Mouse (Mus musculus) heart, adult 18-20 months (tissue): ENCODE data around the gene Kpna1. TPM values are rescaled to one million over a fixed set of nuclear protein-coding genes. Genes with fewer than 3 reads are reported as not detected.
"Not testable (repeated sequence)": the region's sequence is repeated elsewhere in the genome, so short reads cannot be mapped to it uniquely, and the experiment has no call there.

Source experiments
- DNase-seq, 2 experiments: peaks; one replicate each; pipeline ENCODE4 v3.0.0; 2021 to 2022; ENCODE audit warnings: mixed read lengths in 1 of 2
- long read RNA-seq, 2 experiments: library from polyadenylated mRNA; stranded (forward); transcript quantifications; one replicate each; pipeline ENCODE4 v2.0.0; 2021
- total RNA-seq, 2 experiments: library from RNA; stranded (reverse); gene quantifications; 2 replicates each; pipeline ENCODE4 v1.2.3; 2021

Gene Kpna1
- 100 to 1,000 TPM; 121 to 132 TPM for total RNA-seq
- long read RNA-seq, experiment 1, full-length matches to known transcripts: 72 of 83 reads
- long read RNA-seq, experiment 1, partial matches to known transcripts: 3 of 83 reads
- long read RNA-seq, experiment 1, other reads (novel, unspliced or antisense): 8 of 83 reads
- long read RNA-seq, experiment 2, full-length matches to known transcripts: 38 of 45 reads
- long read RNA-seq, experiment 2, partial matches to known transcripts: 2 of 45 reads
- long read RNA-seq, experiment 2, other reads (novel, unspliced or antisense): 5 of 45 reads

- DNase-seq: not testable (repeated sequence)
These were observed at the start of gene Kpna1 for GRCm38 (mm10) chr16:35978450-35978849. TSS of gene Kpna1 (plus strand) at chr16:35978750.

- DNase-seq: no peak
These were observed 46.1 kb upstream of the Kpna1 start for GRCm38 (mm10) chr16:35932179-35933055.

- no peak for DNase-seq
These were observed 45.4 kb upstream of the Kpna1 start for GRCm38 (mm10) chr16:35933181-35933580.

- DNase-seq: peak; percentile 83 to 86
These were observed 40.1 kb upstream of the Kpna1 start, which contains the start of the genes Parp9 and Dtx3l for GRCm38 (mm10) chr16:35938211-35939151. TSS of gene Parp9 (plus strand) at chr16:35938470. TSS of gene Dtx3l (minus strand) at chr16:35939151.

- peak in 1 of 2 experiments; percentile 63 for DNase-seq
These were observed 39.3 kb upstream of the Kpna1 start for GRCm38 (mm10) chr16:35939261-35939660.

- peak; percentile 93 to 95 for DNase-seq
These were observed 38.9 kb upstream of the Kpna1 start for GRCm38 (mm10) chr16:35939690-35940089.

- peak in 1 of 2 experiments; percentile 24 for DNase-seq
These were observed 37.2 kb upstream of the Kpna1 start for GRCm38 (mm10) chr16:35941382-35941781.

GRCm38 (mm10) chr16:35949264-35949663 lies 29.3 kb upstream of the Kpna1 start:
- DNase-seq: peak; percentile 89 to 93

- no peak for DNase-seq
These were observed 27.3 kb upstream of the Kpna1 start for GRCm38 (mm10) chr16:35951216-35951615.

GRCm38 (mm10) chr16:35952628-35953130 lies 25.9 kb upstream of the Kpna1 start:
- DNase-seq: no peak

- not testable (repeated sequence) for DNase-seq
These were observed 12.6 kb upstream of the Kpna1 start for GRCm38 (mm10) chr16:35965991-35966390.

GRCm38 (mm10) chr16:35966411-35967115 lies 12.0 kb upstream of the Kpna1 start:
- no peak for DNase-seq

- DNase-seq: no peak
These were observed 11.2 kb upstream of the Kpna1 start for GRCm38 (mm10) chr16:35967319-35967718.

- peak in 1 of 2 experiments; percentile 10 for DNase-seq
These were observed 10.4 kb upstream of the Kpna1 start for GRCm38 (mm10) chr16:35968149-35968548.

GRCm38 (mm10) chr16:35974021-35974420 lies 4.5 kb upstream of the Kpna1 start:
- DNase-seq: no peak

- peak; percentile 99 to 100 for DNase-seq
These were observed 2.8 kb downstream of the Kpna1 start for GRCm38 (mm10) chr16:35981363-35981821.

GRCm38 (mm10) chr16:35982506-35982901 lies 4.0 kb downstream of the Kpna1 start:
- DNase-seq: no peak

- DNase-seq: peak; percentile 92 to 95
These were observed 4.5 kb downstream of the Kpna1 start for GRCm38 (mm10) chr16:35982902-35983516.

GRCm38 (mm10) chr16:35983517-35984101 lies 5.1 kb downstream of the Kpna1 start:
- DNase-seq: peak; percentile 77 to 79

- DNase-seq: no peak
These were observed 5.9 kb downstream of the Kpna1 start for GRCm38 (mm10) chr16:35984471-35984870.
